Mouse (Mus musculus): ENCODE measurements around the gene Abcc3.
"Not testable (repeated sequence)": the region's sequence is repeated elsewhere in the genome, so short reads cannot be mapped to it uniquely, and the experiment has no call there.

The Abcc3 gene

GRCm38 (mm10) chr11:94402731-94403130 is 9.9 kb upstream of the Abcc3 start:
- DNase-seq (ENCODE audit: low spot score) = no peak

DNA sequence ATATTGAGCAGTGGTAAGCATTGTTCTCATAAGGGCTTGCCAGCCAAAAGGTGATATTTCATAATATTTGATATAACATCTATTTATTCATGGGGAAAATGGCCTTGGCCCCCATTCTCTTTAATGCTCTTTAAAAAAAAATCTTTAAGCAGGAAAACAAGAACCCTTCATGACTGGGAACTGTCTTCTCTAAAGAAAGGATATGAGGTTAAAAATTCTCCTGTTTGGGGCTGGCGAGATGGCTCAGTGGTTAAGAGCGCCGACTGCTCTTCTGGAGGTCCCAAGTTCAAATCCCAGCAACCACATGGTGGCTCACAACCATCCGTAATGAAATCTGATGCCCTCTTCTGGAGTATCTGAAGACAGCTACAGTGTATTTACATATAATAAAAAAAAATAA is 9.2 kb upstream of the Abcc3 start:
- not testable (repeated sequence) for DNase-seq (ENCODE audit: low spot score)

- DNase-seq (ENCODE audit: low spot score) = no peak
Measured at GRCm38 (mm10) chr11:94400996-94401395, 8.2 kb upstream of the Abcc3 start.

DNA sequence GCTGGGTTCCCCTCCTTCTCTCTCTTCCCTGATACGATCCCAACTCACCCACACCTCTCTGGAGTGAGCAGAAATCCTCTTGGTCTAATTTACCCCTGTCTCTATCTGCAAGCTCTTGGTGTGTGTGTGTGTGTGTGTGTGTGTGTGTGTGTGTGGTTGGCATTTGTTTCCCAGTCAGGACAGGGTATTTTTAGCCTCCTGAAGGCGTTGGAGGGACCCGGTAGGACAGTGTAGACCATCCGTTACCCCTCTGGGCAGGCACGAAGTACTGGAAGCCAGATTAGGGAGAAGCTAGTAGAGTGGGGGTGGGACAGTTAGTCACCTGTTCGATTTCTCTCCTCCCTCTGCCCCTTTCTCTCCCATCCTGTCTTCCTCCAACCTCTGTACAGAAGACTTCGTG is 1.3 kb upstream of the Abcc3 start:
- DNase-seq (ENCODE audit: low spot score) = no peak

GRCm38 (mm10) chr11:94393490-94393889 is 693 bp upstream of the Abcc3 start:
- DNase-seq (ENCODE audit: low spot score) = not testable (repeated sequence)

DNA sequence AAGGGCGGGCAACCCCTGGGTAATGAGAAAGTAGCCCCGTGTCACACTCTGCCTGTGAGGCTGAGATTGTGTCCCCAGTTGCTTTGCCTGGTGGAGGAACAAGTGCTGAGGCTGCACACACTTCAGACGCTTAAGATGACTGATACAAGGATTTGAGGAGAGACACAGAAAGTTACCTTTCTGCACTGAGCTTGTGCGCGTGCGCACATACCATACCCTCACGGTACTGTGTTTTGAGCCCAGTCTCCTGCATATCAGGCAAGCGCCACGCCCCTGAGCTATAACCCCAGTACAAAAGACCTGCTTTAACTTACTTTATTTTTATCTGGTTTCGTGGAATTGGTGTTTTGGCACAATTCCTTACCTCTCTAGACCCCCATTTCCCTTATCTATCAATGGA is 1.1 kb downstream of the Abcc3 start:
- no peak for DNase-seq (ENCODE audit: low spot score)

GRCm38 (mm10) chr11:94390825-94391224 is 2.0 kb downstream of the Abcc3 start:
- no peak for DNase-seq (ENCODE audit: low spot score)

DNA sequence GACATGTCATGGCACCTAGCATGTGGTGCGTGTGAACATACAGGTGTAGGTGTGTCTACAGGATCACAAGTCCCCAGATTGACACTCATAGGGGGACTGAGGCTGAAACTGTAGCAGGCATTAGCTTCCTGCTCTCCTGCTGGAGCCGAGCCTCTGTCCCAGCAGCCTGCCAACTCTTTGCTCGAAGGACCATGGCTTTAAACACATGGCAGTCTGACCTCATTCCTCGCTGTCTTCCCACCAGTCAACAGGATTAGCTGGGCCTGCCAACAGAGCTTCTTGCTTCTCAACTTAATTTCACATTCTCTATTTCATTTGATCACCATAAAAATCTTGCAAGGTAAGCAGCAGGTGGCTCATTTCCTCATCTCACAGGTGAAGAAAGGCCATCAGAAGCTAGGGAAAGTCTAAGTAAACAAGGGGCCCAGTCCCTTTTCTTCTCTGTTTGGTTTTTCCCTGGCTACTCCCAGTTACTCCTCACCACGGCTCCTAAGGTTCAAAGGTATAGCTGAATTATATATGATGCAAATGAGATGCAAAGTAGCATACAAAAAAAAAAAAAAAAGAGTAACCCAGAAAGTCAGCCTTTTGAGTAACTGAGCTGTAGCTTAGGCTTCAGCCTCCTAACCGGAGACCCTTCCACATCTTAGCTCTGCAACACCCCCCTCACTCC is 2.9 kb downstream of the Abcc3 start:
- no peak for DNase-seq (ENCODE audit: low spot score)

- no peak for DNase-seq (ENCODE audit: low spot score)
Measured at GRCm38 (mm10) chr11:94389021-94389420, 3.8 kb downstream of the Abcc3 start.

DNA sequence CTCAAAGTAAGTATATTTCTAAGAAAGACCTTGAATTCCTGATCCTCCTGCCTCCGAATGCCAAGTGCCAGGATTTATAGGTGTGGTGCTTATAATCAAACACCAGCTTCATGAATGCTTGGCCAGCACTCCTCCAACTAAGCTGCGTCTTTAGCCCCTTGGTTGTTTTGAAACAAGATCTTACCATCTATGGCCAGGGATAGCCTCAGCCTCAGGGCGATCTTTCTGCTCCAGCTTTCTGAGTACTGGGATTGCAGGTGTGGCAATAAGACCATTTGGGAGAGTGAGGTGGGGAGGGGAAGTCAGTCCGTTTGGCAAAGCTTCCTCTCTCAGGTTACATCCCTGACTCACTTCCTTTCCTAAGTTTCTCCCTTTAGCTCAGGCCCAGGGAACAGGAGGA is 5.0 kb downstream of the Abcc3 start:
- no peak for DNase-seq (ENCODE audit: low spot score)

DNA sequence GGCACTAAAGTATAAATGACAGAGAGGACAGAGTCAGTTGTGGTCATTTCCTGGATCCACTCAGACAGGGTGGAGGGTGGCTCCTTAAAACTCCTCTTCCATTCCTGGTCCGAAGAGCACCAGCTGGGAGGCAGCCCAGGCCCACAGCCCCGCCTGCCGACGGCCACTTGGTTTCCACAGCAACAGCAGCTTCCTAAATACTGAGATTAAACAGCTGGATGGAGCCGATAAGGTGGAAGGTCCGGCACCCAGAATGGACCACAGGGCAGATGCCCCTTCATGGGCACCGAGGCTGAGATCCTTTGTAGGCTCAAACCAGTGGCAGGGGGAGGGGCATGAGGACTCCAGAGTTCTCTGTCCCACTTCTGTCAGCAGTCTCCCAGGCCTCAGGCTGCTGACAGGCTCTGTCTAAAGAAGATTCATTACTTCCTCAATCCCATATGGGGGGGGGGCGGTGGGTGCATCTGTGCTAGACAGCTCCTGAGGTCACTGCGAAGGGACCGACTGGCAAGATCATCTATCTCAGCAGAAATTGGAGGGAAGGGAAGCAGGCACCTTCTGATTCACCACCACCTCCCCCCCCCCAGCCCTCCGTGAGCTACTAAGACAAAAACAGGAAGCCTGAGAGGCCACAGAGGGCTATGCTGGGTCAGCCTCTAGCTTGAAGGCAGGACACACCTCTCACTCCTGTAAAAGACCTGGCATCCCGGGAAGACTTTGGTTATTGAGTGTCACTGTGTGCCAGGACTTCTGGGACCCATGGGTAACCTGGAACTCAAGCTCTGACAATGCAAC is 6.6 kb downstream of the Abcc3 start:
- DNase-seq (ENCODE audit: low spot score) = no peak

DNA sequence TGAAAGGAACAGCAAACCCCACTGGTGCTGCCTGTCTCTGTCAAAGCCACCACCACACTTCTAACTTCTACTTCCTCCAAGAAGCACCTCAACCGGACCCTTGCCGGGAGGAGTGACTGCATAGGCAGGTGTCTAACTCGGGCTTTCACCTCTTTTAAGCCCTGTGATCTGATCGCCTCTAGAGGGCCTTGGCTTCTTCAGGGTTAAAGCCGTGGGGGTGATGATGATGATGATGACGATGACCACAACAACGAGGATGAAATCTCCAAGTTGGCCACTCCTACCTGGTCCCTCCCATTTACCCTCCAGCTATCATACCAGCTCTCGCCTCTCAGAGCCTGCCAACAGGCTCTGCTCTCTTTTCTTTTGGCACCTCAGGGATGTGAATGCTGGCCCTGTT is 13.1 kb downstream of the Abcc3 start:
- DNase-seq (ENCODE audit: low spot score) = no peak

- no peak for DNase-seq (ENCODE audit: low spot score)
Measured at GRCm38 (mm10) chr11:94379061-94379460, 13.7 kb downstream of the Abcc3 start.

DNA sequence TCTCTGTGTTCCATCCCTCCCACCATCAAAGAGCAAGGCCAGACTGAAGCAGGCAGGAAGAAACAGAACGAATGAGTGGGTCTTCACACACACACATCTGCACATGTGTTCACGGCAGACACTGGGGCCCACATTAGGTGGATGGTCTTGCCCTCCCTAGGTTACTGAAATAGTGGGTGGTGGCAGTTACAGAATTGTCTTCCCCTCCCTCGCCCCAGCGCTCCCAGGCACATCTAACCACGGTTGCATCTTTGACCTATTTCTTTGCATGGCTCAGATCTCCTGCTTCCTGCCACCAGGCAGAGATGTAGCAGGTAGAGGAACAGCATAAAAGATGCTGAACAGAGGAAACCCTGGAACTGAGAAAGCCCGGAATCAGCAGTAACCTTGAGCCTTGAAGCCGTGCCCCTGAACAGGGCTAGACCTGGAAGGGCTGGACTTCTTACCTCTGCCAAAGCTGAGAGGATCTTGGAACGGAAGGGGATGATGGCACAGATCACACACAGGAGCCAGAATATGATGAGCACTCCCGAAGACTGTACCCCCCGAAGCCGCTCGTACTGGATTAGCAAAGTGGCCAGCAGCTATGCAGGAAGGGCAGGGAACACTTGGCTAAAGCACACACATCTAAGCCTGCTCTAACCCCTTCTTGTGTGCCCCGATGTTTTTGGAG is 18.4 kb downstream of the Abcc3 start:
- DNase-seq (ENCODE audit: low spot score) = no peak

DNA sequence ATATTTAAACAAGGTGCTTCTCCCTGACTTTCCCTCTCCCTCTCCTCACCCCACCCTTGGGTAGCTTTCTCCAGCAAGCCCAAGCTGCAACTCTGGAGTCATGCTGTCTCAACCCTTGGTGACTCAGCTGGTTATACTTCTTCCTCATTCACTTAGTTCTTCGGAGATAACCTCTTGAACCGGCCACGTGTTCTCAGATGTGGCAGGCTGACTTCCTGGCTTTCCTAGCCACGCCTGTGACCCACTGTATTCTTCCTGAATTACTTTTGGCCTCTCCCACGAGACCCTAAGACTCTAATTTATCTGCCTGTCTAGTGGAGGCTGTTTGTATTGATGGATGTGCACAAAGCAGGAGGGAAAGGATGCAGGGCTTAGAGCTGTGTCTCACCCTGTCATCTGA is 22.0 kb downstream of the Abcc3 start:
- DNase-seq (ENCODE audit: low spot score) = no peak

GRCm38 (mm10) chr11:94369981-94370380 is 22.8 kb downstream of the Abcc3 start:
- DNase-seq (ENCODE audit: low spot score) = no peak

DNA sequence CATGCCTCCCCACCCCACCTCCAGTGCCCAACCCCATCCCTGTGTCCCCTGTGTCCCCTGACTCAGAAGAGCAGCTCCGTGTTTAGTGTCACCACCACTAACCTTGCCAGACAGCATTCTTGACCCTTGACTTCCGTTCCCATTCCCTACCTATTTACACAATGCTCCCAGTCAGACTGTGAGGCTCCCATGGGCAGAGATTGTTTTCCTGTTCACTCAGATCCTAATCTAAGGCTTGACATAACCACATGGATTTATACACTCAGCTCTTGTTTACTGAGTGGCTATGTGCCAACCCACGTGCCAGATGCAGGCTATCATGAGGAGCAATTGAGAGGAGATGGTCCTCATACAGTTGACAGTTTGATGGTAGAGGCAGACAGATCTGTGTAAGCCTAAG is 27.5 kb downstream of the Abcc3 start:
- no peak for DNase-seq (ENCODE audit: low spot score)

DNA sequence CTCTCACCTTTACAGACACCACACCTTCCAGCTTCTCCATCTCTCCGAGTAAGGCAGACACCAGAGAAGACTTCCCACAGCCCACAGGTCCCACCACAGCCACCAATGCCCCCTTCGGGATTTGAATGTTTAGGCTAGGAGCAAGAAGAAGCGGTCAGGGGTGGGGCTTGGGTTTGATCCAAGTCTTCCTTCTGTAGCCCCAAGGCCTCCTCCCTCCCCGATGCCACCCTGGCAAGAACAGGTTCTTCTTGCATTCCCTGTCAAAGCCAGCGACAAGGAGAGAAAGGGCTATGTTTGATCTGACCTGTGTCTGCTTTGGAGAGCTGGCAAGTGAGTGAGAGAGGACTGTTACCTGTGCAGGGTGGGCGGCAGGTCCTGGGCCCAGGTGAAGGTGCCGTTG is 29.1 kb downstream of the Abcc3 start:
- peak; percentile 51 for DNase-seq (ENCODE audit: low spot score)

GRCm38 (mm10) chr11:94362101-94362500 is 30.7 kb downstream of the Abcc3 start:
- DNase-seq (ENCODE audit: low spot score) = no peak

DNA sequence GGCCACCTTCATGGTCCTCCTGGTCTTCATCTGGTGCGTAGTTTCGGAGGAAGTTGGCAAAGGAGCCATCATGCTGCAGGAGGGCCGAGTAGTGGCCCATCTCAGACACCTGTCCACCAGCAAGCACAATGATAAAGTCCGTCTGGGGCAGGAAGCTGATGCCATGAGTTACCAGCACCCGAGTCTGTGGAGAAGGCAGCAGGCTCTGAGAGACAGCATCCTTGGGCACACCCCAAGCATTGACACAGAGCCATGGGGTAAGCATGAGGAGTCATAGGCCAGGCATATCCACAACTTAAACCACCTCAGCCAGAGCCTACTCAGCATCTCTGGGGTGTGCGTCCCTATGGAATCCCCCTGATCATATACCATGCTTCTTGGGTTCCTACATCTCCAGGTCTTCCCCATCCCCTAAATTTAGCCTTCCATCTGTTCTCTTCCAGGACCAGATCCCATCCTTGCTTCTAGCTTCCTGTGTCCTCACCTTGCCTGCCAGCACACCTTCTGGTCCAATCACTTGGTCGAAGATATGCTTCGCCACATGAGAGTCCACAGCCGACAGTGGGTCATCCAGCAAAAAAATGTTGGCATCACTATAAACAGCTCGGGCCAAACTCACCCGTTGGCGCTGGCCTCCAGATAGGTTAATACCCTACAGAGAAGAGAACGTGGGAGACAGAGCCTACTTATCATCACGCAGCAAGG is 31.5 kb downstream of the Abcc3 start:
- no peak for DNase-seq (ENCODE audit: low spot score)

DNA sequence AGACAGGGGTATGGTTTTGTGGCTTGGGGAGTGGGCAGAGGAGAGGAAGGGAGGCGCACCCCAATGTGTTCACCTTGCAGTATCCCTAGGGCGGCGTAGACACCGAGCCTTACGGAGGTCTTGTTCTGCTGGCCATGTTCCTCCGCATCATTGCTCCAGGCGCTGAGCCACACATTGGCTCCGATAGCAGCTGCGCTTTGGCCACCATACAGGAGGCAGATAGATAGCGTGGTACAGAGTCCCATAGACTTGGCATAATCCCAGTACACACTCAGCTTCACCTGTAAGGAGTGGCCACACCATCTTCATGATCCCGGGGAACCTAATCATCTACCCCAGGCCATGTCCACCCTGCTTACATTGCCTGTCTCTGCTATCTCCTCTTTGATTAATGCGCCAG is 33.6 kb downstream of the Abcc3 start:
- DNase-seq (ENCODE audit: low spot score) = no peak

DNA sequence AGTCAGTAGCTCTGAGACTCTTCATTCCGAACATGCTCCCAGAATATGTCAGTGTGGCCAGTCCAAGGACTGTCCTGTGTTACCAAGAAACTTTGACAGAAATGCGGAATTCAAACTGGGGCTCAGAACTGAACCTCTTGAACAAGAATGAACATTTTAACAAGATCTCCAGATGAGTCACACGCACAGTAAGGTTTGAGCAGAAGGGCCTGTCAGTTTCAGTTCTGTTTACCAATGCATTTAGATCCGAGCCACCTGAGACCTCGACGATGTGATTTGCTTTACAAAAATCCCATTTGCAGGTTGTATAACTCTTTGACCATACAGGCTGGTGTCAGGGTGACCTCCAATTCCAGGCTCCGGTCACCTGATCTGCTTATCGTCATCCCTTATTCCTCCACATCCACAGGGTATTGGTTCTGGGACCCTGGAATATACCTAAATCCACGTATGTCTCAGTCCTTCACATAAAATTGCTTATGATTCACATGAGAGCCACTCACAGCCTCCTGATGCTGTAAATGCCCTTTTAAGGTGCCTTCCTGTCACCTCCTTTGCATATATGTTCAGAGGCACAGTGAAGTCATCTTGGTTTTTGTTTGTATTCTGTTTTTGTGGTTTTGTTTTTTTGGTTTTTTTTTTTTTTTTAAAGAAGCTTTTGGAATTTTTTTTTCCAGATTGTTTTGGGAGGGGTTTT is 37.1 kb downstream of the Abcc3 start:
- no peak for DNase-seq (ENCODE audit: low spot score)
